In genomic region chr4:128579182-128579581, GRCm38 (mm10) we compare ENCODE assay signal across 8 mouse cellular contexts. TPM values are rescaled to one million over a fixed set of nuclear protein-coding genes. Genes with fewer than 3 reads are reported as not detected.
DNase-seq lines count a peak whose midpoint lies in the region; ATAC-seq lines count a peak whose summit lies in the region.

No protein-coding gene starts in this region.

- H3K4me2 ChIP-seq in kidney, embryonic 15.5 days = no peak overlapping the region
- H3K4me2 ChIP-seq in liver, embryonic 11.5 days = no peak overlapping the region

- DNase-seq in kidney, adult 11 months = peak; percentile 7
- DNase-seq in adrenal gland, postnatal 10 days = peak; percentile 42
- peak; percentile 60 for DNase-seq in liver, embryonic 11.5 days (ENCODE audit: low spot score)
- DNase-seq in spleen, postnatal 4 days (ENCODE audit: low spot score in 2 of 2) = peak; percentile 45 to 85
- DNase-seq in neural tube, embryonic 10.5 days (ENCODE audit: extremely low spot score, low spot score) = no peak
- no peak for DNase-seq in heart, embryonic 10.5 days (ENCODE audit: low spot score)
- DNase-seq in layer of hippocampus, postnatal 14 days (ENCODE audit: low spot score in 2 of 2) = no peak

- no peak overlapping the region for H3K9ac ChIP-seq in kidney, embryonic 15.5 days
- no peak overlapping the region for H3K9ac ChIP-seq in liver, embryonic 11.5 days (ENCODE audit: low read depth, low read length)

- H3K36me3 ChIP-seq in kidney, embryonic 15.5 days = peaks cover 58% of the 10 kb centered on the region
- H3K36me3 ChIP-seq in liver, embryonic 11.5 days (ENCODE audit: control insufficient read depth, insufficient read depth, low read length) = peaks cover 31% of the 10 kb centered on the region
- peaks cover 59% of the 10 kb centered on the region for H3K36me3 ChIP-seq in heart, embryonic 10.5 days

- no peak for ATAC-seq in kidney, embryonic 15.5 days (replicated peaks; ENCODE audit: low FRiP score)
- no peak for ATAC-seq in liver, embryonic 11.5 days (replicated peaks; ENCODE audit: low FRiP score)

- no peak overlapping the region for H3K27ac ChIP-seq in kidney, embryonic 15.5 days
- H3K27ac ChIP-seq in liver, embryonic 11.5 days (ENCODE audit: low read depth, low read length) = no peak overlapping the region
- no peak overlapping the region for H3K27ac ChIP-seq in heart, embryonic 10.5 days

- H3K9me3 ChIP-seq in kidney, embryonic 15.5 days (replicated peaks) = peaks cover 30% of the 10 kb centered on the region
- peaks cover 12% of the 10 kb centered on the region; the same call in 1 of the 2 replicates for H3K9me3 ChIP-seq in liver, embryonic 11.5 days (ENCODE audit: control insufficient read depth, low read length)
- H3K9me3 ChIP-seq in heart, embryonic 10.5 days = peaks cover 31% of the 10 kb centered on the region

- H3K4me3 ChIP-seq in kidney, embryonic 15.5 days (replicated peaks) = no peak overlapping the region
- no peak overlapping the region for H3K4me3 ChIP-seq in liver, embryonic 11.5 days (ENCODE audit: low read depth, low read length)
- no peak overlapping the region for H3K4me3 ChIP-seq in heart, embryonic 10.5 days

- 58% methylated on average over 4 of the region's 4 CpGs for WGBS in kidney, embryonic 15.5 days
- 42% methylated on average over 4 of the region's 4 CpGs for WGBS in liver, embryonic 11.5 days
- 53% methylated on average over 4 of the region's 4 CpGs for WGBS in heart, embryonic 10.5 days

- no peaks in the 10 kb centered on the region for H3K4me1 ChIP-seq in kidney, embryonic 15.5 days
- H3K4me1 ChIP-seq in liver, embryonic 11.5 days (replicated peaks; ENCODE audit: control insufficient read depth, insufficient read depth, low read length) = no peaks in the 10 kb centered on the region
- no peaks in the 10 kb centered on the region for H3K4me1 ChIP-seq in heart, embryonic 10.5 days

- no peaks in the 10 kb centered on the region for H3K27me3 ChIP-seq in kidney, embryonic 15.5 days
- no peaks in the 10 kb centered on the region for H3K27me3 ChIP-seq in liver, embryonic 11.5 days (replicated peaks; ENCODE audit: control insufficient read depth, insufficient read depth, low read length)
- H3K27me3 ChIP-seq in heart, embryonic 10.5 days (ENCODE audit: insufficient read depth, poor library complexity, severe bottlenecking) = no peaks in the 10 kb centered on the region

RNA-seq across cellular contexts. Expression of gene Zscan20, which starts 30.7 kb away (rescaled TPM):
- 5.7 and 6.0 TPM in 2 replicates for polyA plus RNA-seq in kidney, embryonic 15.5 days (2015; fragmentation: Nextera tagmentation; extraction: Ambion mirVana)
- 1 to 10 TPM; 4.3 to 5.6 TPM for total RNA-seq in adrenal gland, postnatal 10 days (2021)
- 2.4 and 3.9 TPM in 2 replicates for polyA plus RNA-seq in liver, embryonic 11.5 days (2014; fragmentation: Nextera tagmentation; extraction: Ambion mirVana)
- 5.0 and 5.1 TPM in 2 replicates for polyA plus RNA-seq in heart, embryonic 10.5 days (2016; fragmentation: Nextera tagmentation; extraction: Ambion mirVana)
- 1 to 10 TPM; 9.1 to 9.5 TPM for total RNA-seq in layer of hippocampus, postnatal 14 days (2021)

RNA-seq across cellular contexts. Expression of gene Tlr12, which starts 39.2 kb away (rescaled TPM):
- polyA plus RNA-seq in kidney, embryonic 15.5 days (2015; fragmentation: Nextera tagmentation; extraction: Ambion mirVana) = 2.6 and 2.9 TPM in 2 replicates
- total RNA-seq in adrenal gland, postnatal 10 days (2021) = under 1 TPM; 0.63 to 0.76 TPM
- polyA plus RNA-seq in liver, embryonic 11.5 days (2014; fragmentation: Nextera tagmentation; extraction: Ambion mirVana) = 0.81 and 0.88 TPM in 2 replicates
- 0.30 and 0.57 TPM in 2 replicates for polyA plus RNA-seq in heart, embryonic 10.5 days (2016; fragmentation: Nextera tagmentation; extraction: Ambion mirVana)
- under 1 TPM; 0.64 to 0.92 TPM for total RNA-seq in layer of hippocampus, postnatal 14 days (2021)

Comparison
In these comparisons a context has a peak if more than half of its experiments do, and no peak if none do; other contexts are left out.
1. DNase-seq: peak in kidney, adult 11 months (single experiment), adrenal gland, postnatal 10 days (single experiment), liver, embryonic 11.5 days (single experiment) and spleen, postnatal 4 days (2 of 2); none in neural tube, embryonic 10.5 days (single experiment), heart, embryonic 10.5 days (single experiment) and layer of hippocampus, postnatal 14 days (0 of 2).